Mouse (Mus musculus): ENCODE measurements around the gene Ppig. TPM values are rescaled to one million over a fixed set of nuclear protein-coding genes. Genes with fewer than 3 reads are reported as not detected.

Gene Ppig
- polyA plus RNA-seq, 1 experiment from 2014 or later, result 120 TPM

GRCm38 (mm10) chr2:69712171-69712570 lies 10.2 kb upstream of the Ppig start:
- Histone ChIP-seq H3K4me3 (peak overlapping the region; percentile 97), H3K4me2 (peak overlapping the region; percentile 74), H3K27ac (replicated peaks) (no peak overlapping the region), H3K9ac (no peak overlapping the region), H3K36me3 (peaks cover 7% of the 10 kb centered on the region), H3K27me3 (no peaks in the 10 kb centered on the region), H3K4me1 (replicated peaks) (peaks cover 10% of the 10 kb centered on the region), H3K9me3 (no peaks in the 10 kb centered on the region)
- 87% methylated on average over 14 of the region's 14 CpGs for WGBS
- no peak for ATAC-seq (ENCODE audit: low FRiP score, low read depth)

GRCm38 (mm10) chr2:69712981-69713625 lies 9.2 kb upstream of the Ppig start, which contains the start of gene Fastkd1:
Gene Fastkd1 (minus strand): TSS chr2:69713516.
- ATAC-seq (ENCODE audit: low FRiP score, low read depth), result peak; percentile 98
- Histone ChIP-seq H3K4me3 (peak within 1 kb of the TSS; percentile 97), H3K27ac (replicated peaks) (peak within 1 kb of the TSS; percentile 84), H3K4me1 (replicated peaks) (peaks cover 10% of the 10 kb centered on the region), H3K9ac (peak within 1 kb of the TSS; percentile 85), H3K27me3 (no peaks in the 10 kb centered on the region), H3K4me2 (peak within 1 kb of the TSS; percentile 74), H3K9me3 (no peaks in the 10 kb centered on the region), H3K36me3 (no peaks in the 10 kb centered on the region)
- WGBS, result under 1% methylated on average over 39 of the region's 39 CpGs

- WGBS, result 37% methylated on average over 4 of the region's 4 CpGs
- H3K4me3 ChIP-seq, result peak overlapping the region; percentile 97
- no peak overlapping the region for H3K27ac ChIP-seq (replicated peaks)
- peak; percentile 73 for ATAC-seq (ENCODE audit: low FRiP score, low read depth)
- H3K36me3 ChIP-seq, result no peaks in the 10 kb centered on the region
- H3K27me3 ChIP-seq, result no peaks in the 10 kb centered on the region
- H3K4me1 ChIP-seq (replicated peaks), result peaks cover 10% of the 10 kb centered on the region
- H3K9me3 ChIP-seq, result no peaks in the 10 kb centered on the region
- no peak overlapping the region for H3K9ac ChIP-seq
- peak overlapping the region; percentile 74 for H3K4me2 ChIP-seq
These were observed 8.7 kb upstream of the Ppig start for GRCm38 (mm10) chr2:69713626-69714014.

- no peak overlapping the region for H3K4me2 ChIP-seq
- no peak overlapping the region for H3K4me3 ChIP-seq
- H3K27ac ChIP-seq (replicated peaks), result no peak overlapping the region
- peaks cover 10% of the 10 kb centered on the region for H3K4me1 ChIP-seq (replicated peaks)
- 79% methylated on average over 5 of the region's 5 CpGs for WGBS
- no peaks in the 10 kb centered on the region for H3K27me3 ChIP-seq
- H3K9me3 ChIP-seq, result no peaks in the 10 kb centered on the region
- no peak for ATAC-seq (ENCODE audit: low FRiP score, low read depth)
- H3K36me3 ChIP-seq, result no peaks in the 10 kb centered on the region
- no peak overlapping the region for H3K9ac ChIP-seq
These were observed 8.2 kb upstream of the Ppig start for GRCm38 (mm10) chr2:69714126-69714525.

GRCm38 (mm10) chr2:69716483-69716882 lies 5.9 kb upstream of the Ppig start:
- Histone ChIP-seq H3K4me2 (no peak overlapping the region), H3K9ac (no peak overlapping the region), H3K4me3 (no peak overlapping the region), H3K27ac (replicated peaks) (no peak overlapping the region), H3K27me3 (0 out of 2 replicates have a peak, but pooled peaks cover 3% of the 10 kb centered on the region), H3K36me3 (no peaks in the 10 kb centered on the region), H3K9me3 (no peaks in the 10 kb centered on the region), H3K4me1 (replicated peaks) (peaks cover 10% of the 10 kb centered on the region)
- ATAC-seq (ENCODE audit: low FRiP score, low read depth), result no peak
- 78% methylated on average over 3 of the region's 3 CpGs for WGBS

- no peak overlapping the region for H3K27ac ChIP-seq (replicated peaks)
- no peak overlapping the region for H3K4me2 ChIP-seq
- no peak overlapping the region for H3K9ac ChIP-seq
- H3K27me3 ChIP-seq, result 0 out of 2 replicates have a peak, but pooled peaks cover 3% of the 10 kb centered on the region
- H3K36me3 ChIP-seq, result no peaks in the 10 kb centered on the region
- 86% methylated on average over 1 of the region's 1 CpGs for WGBS
- H3K4me3 ChIP-seq, result no peak overlapping the region
- no peak for ATAC-seq (ENCODE audit: low FRiP score, low read depth)
- H3K9me3 ChIP-seq, result no peaks in the 10 kb centered on the region
- H3K4me1 ChIP-seq (replicated peaks), result peaks cover 9% of the 10 kb centered on the region
These were observed 3.2 kb upstream of the Ppig start for GRCm38 (mm10) chr2:69719121-69719520.

- peaks cover 13% of the 10 kb centered on the region for H3K4me1 ChIP-seq (replicated peaks)
- H3K9me3 ChIP-seq, result no peaks in the 10 kb centered on the region
- peak overlapping the region; percentile 88 for H3K27ac ChIP-seq (replicated peaks)
- WGBS, result under 1% methylated on average over 64 of the region's 91 CpGs
- peak overlapping the region; percentile 81 for H3K9ac ChIP-seq
- H3K4me2 ChIP-seq, result peak overlapping the region; percentile 77
- peak; percentile 96 for ATAC-seq (ENCODE audit: low FRiP score, low read depth)
- H3K27me3 ChIP-seq, result 0 out of 2 replicates have a peak, but pooled peaks cover 3% of the 10 kb centered on the region
- H3K36me3 ChIP-seq, result no peaks in the 10 kb centered on the region
- peak overlapping the region; percentile 64 for H3K4me3 ChIP-seq
These were observed 539 bp downstream of the Ppig start for GRCm38 (mm10) chr2:69722650-69723518.

GRCm38 (mm10) chr2:69723519-69723825 lies 1.1 kb downstream of the Ppig start:
- Histone ChIP-seq H3K27ac (replicated peaks) (peak overlapping the region; percentile 88), H3K9ac (peak overlapping the region; percentile 81), H3K36me3 (no peaks in the 10 kb centered on the region), H3K9me3 (no peaks in the 10 kb centered on the region), H3K4me2 (peak overlapping the region; percentile 77), H3K4me1 (replicated peaks) (peaks cover 13% of the 10 kb centered on the region), H3K27me3 (0 out of 2 replicates have a peak, but pooled peaks cover 3% of the 10 kb centered on the region), H3K4me3 (peak overlapping the region; percentile 64)
- no peak for ATAC-seq (ENCODE audit: low FRiP score, low read depth)
- 1% methylated on average over 13 of the region's 13 CpGs for WGBS

GRCm38 (mm10) chr2:69745091-69745490 lies 22.7 kb downstream of the Ppig start:
- Histone ChIP-seq H3K4me2 (no peak overlapping the region), H3K27me3 (no peaks in the 10 kb centered on the region), H3K36me3 (peaks cover 64% of the 10 kb centered on the region), H3K4me1 (replicated peaks) (no peaks in the 10 kb centered on the region), H3K9ac (no peak overlapping the region), H3K4me3 (no peak overlapping the region), H3K27ac (replicated peaks) (no peak overlapping the region), H3K9me3 (no peaks in the 10 kb centered on the region)
- ATAC-seq (ENCODE audit: low FRiP score, low read depth), result no peak
- 95% methylated on average over 1 of the region's 1 CpGs for WGBS

- WGBS, result 23% methylated on average over 5 of the region's 5 CpGs
- Histone ChIP-seq H3K36me3 (no peaks in the 10 kb centered on the region), H3K4me1 (replicated peaks) (no peaks in the 10 kb centered on the region), H3K9me3 (no peaks in the 10 kb centered on the region), H3K9ac (no peak overlapping the region), H3K27ac (replicated peaks) (no peak overlapping the region), H3K4me3 (no peak overlapping the region), H3K4me2 (no peak overlapping the region), H3K27me3 (no peaks in the 10 kb centered on the region)
- no peak for ATAC-seq (ENCODE audit: low FRiP score, low read depth)
These were observed 38.6 kb downstream of the Ppig start for GRCm38 (mm10) chr2:69760980-69761379.

- H3K9me3 ChIP-seq, result no peaks in the 10 kb centered on the region
- ATAC-seq (ENCODE audit: low FRiP score, low read depth), result no peak
- WGBS, result 86% methylated on average over 4 of the region's 4 CpGs
These were observed 41.0 kb downstream of the Ppig start for GRCm38 (mm10) chr2:69763340-69763739.

GRCm38 (mm10) chr2:69764716-69765115 lies 42.4 kb downstream of the Ppig start:
- Histone ChIP-seq H3K27ac (replicated peaks) (no peak overlapping the region), H3K27me3 (no peaks in the 10 kb centered on the region), H3K9ac (no peak overlapping the region), H3K9me3 (no peaks in the 10 kb centered on the region), H3K36me3 (no peaks in the 10 kb centered on the region), H3K4me2 (no peak overlapping the region), H3K4me1 (replicated peaks) (no peaks in the 10 kb centered on the region), H3K4me3 (no peak overlapping the region)
- no peak for ATAC-seq (ENCODE audit: low FRiP score, low read depth)
- 85% methylated on average over 1 of the region's 1 CpGs for WGBS

More at GRCm38 (mm10) chr2:69763340-69763739, 41.0 kb downstream of the Ppig start:
- Histone ChIP-seq H3K27ac (replicated peaks) (no peak overlapping the region), H3K4me3 (no peak overlapping the region), H3K36me3 (no peaks in the 10 kb centered on the region), H3K4me2 (no peak overlapping the region), H3K4me1 (replicated peaks) (no peaks in the 10 kb centered on the region), H3K27me3 (no peaks in the 10 kb centered on the region), H3K9ac (no peak overlapping the region)
